Mouse (Mus musculus) limb, embryonic 11.5 days (tissue): ENCODE results near the gene Hsd17b2. TPM values are rescaled to one million over a fixed set of nuclear protein-coding genes. Genes with fewer than 3 reads are reported as not detected.

Source experiments
- ATAC-seq: fragments of 200-750 bp; cut with Nextera tagmentation; 2 replicates; pipeline ENCODE4 v1.8.0; 2017; ENCODE audit warnings: low read depth; ENCODE audit not compliant: insufficient number of reproducible peaks, low FRiP score, low TSS enrichment
- DNase-seq: peaks from one replicate; pipeline ENCODE4 v3.0.0-alpha.2; 2015; ENCODE audit warnings: low spot score
- H3K27ac ChIP-seq: fragments of 300-500 bp; sonication (generic); replicated peaks from 2 replicates; pipeline ENCODE4 v1.5.1; 2014; ENCODE audit warnings: low read depth, mild to moderate bottlenecking, low read length
- H3K27me3 ChIP-seq: fragments of 300-500 bp; sonication (generic); 2 replicates; pipeline ENCODE4 v1.6.1; 2014; ENCODE audit warnings: mild to moderate bottlenecking, low read length, mixed read lengths; ENCODE audit not compliant: control insufficient read depth, insufficient read depth
- H3K36me3 ChIP-seq: fragments of 300-500 bp; sonication (generic); 2 replicates; pipeline ENCODE4 v1.6.1; 2014; ENCODE audit warnings: mild to moderate bottlenecking, low read length, moderate library complexity, mixed read lengths; ENCODE audit not compliant: control insufficient read depth, insufficient read depth
- H3K4me1 ChIP-seq: fragments of 300-500 bp; sonication (generic); 2 replicates; pipeline ENCODE4 v1.6.1; 2014; ENCODE audit warnings: low read length, mixed read lengths; ENCODE audit not compliant: control insufficient read depth, insufficient read depth
- H3K4me2 ChIP-seq: fragments of 300-500 bp; sonication (generic); 2 replicates; pipeline ENCODE4 v1.6.1; 2014; ENCODE audit warnings: low read depth, mild to moderate bottlenecking, moderate library complexity; ENCODE audit not compliant: severe bottlenecking
- H3K4me3 ChIP-seq: fragments of 300-500 bp; sonication (generic); 2 replicates; pipeline ENCODE4 v1.5.1; 2014; ENCODE audit warnings: low read depth, low read length
- H3K9ac ChIP-seq: fragments of 300-500 bp; sonication (generic); 2 replicates; pipeline ENCODE4 v1.6.1; 2014; ENCODE audit warnings: mild to moderate bottlenecking, low read length
- H3K9me3 ChIP-seq: fragments of 300-500 bp; sonication (generic); 2 replicates; pipeline ENCODE4 v1.6.1; 2016; ENCODE audit warnings: low read length; ENCODE audit not compliant: control insufficient read depth
- WGBS: fragments of 180-500 bp; shearing (Covaris S2); extraction: QIAGEN DNeasy Blood & Tissue Kit; methylation state at CpG from one replicate; pipeline ENCODE4 v1.1.7; 2014; 5-methylcytosine and 5-hydroxymethylcytosine counted together
- polyA plus RNA-seq: library from polyadenylated mRNA; unstranded; fragments of >200 nt; fragmentation: Nextera tagmentation; extraction: Ambion mirVana; gene quantifications from 2 replicates; pipeline ENCODE4 v1.2.1, GENCODE M21; 2014

Hsd17b2 gene
- polyA plus RNA-seq, 1 experiment from 2014 or later = not detected

DNA sequence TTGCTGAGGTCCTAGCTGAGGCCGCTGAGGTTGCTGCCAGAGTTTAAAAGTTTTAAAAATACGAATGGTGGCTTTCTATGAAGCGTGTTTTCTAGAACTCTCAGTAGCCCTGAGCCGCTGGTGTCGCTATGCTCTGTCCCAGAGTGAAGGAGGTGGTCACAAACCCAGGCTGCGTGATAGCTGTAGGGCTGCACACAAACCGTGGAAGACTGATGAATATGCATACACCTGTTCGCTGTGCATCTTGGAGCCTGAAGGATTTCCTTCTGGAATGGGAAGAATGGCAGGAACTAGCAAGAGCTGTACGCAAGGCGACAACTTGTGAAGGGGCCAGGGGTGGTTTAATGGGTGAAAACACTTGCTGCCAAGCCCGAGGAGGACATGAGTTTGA is 100.6 kb downstream of the Hsd17b2 start:
- peaks cover 5% of the 10 kb centered on the region; the same call in 1 of the 2 replicates for H3K36me3 ChIP-seq
- ATAC-seq = peak; percentile 53

DNA sequence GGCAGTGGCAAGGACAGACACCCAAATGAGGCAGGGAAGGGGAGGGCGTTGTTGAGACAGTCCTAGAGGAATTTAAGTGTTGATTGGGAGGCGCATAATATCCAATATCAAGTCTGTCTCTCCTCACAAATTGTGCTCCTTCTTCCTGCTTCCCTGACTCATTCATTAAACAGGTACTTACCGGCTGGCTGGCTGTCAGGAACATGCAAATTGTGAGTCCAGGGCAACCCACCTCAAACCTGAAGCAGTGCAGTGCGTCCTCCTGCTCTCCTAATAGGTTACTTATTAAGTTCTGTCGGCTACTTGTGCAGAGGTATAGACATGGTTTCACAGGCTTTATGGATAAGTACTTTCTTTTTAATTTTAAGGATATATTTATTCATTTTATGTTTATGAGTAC is 103.7 kb downstream of the Hsd17b2 start:
- no peak overlapping the region for H3K4me2 ChIP-seq
- H3K27me3 ChIP-seq = no peaks in the 10 kb centered on the region
- H3K27ac ChIP-seq = no peak overlapping the region
- WGBS = 71% methylated on average over 5 of the region's 5 CpGs
- H3K4me1 ChIP-seq = peaks cover 5% of the 10 kb centered on the region
- no peaks in the 10 kb centered on the region for H3K9me3 ChIP-seq
- no peak for DNase-seq
- H3K4me3 ChIP-seq = no peak overlapping the region
- no peak overlapping the region for H3K9ac ChIP-seq
- no peak for ATAC-seq
- H3K36me3 ChIP-seq = no peaks in the 10 kb centered on the region

More for the DNA sequence above, 100.6 kb downstream of the Hsd17b2 start:
- 3% methylated on average over 11 of the region's 11 CpGs for WGBS
- Histone ChIP-seq H3K9ac (no peak overlapping the region), H3K27ac (no peak overlapping the region), H3K4me2 (peak overlapping the region; percentile 62), H3K4me1 (peaks cover 6% of the 10 kb centered on the region), H3K9me3 (no peaks in the 10 kb centered on the region), H3K4me3 (peak overlapping the region; percentile 48), H3K27me3 (no peaks in the 10 kb centered on the region)
- DNase-seq = no peak

Other genes starting within 250 kb of the Hsd17b2 start
- gene Plcg2, start 203.6 kb upstream of the Hsd17b2 start, polyA plus RNA-seq = 2.8 and 3.3 TPM in 2 replicates
- gene Sdr42e1, start 28.2 kb upstream of the Hsd17b2 start, polyA plus RNA-seq = 0.72 and 0.78 TPM in 2 replicates
- 66.3 and 67.5 TPM in 2 replicates for gene Mphosph6, start 100.0 kb downstream of the Hsd17b2 start, polyA plus RNA-seq